Mouse (Mus musculus): ENCODE measurements around the gene Trnt1.

DNA sequence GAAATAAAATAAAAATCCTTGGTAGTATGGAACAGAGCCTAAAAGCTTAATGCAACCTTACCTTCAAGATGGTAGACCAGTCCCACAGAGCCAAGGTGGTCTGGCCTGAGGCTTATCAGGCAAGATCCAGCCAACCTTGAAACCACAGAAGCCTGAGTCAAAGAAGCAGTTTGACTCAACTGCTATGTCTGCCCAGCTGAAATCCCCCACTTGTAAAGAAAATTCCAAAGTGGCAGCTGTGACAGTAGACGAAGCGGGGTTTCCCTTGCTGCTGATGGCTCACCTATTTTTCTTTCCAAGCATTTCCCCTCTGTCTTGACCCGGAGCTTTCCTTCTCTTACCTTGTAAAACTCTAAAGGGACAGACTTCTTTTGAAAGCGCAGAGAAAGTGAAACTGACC is 43.3 kb upstream of the Trnt1 start:
- no peak for TF ChIP-seq CTCF (IDR thresholded peaks at IDR 0.05; ENCODE audit: control insufficient read depth, insufficient read depth, insufficient replicate concordance, low read depth, low read length)
- TF ChIP-seq POLR2A (IDR thresholded peaks at IDR 0.05; ENCODE audit: control insufficient read depth, low read depth, low read length) = no peak
